Mouse (Mus musculus): ENCODE results near the gene Ntn4. TPM values are rescaled to one million over a fixed set of nuclear protein-coding genes. Genes with fewer than 3 reads are reported as not detected.
"Not testable (repeated sequence)": the region's sequence is repeated elsewhere in the genome, so short reads cannot be mapped to it uniquely, and the experiment has no call there.

Gene Ntn4
- total RNA-seq, 2 experiments from 2014 or later: 9.1 to 11.5 TPM

DNA sequence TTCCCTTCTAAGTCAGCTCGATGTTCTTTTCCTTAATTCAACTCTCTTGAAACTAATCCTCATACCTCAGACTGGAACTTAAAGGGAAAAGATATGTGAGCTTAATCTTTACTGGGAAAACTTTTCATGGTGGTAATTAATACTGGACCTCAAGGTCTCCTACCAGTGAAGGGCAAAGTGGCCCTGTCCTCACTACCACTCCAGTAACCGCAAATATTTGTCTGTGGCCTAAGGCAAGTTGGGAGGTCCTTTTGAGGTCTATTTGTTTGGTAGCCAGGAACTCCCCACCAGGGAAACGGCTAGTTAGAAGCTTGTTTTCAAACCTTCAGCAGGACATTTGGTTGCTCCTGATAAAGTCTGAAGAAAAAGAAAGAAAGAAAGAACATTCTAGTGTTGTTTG lies 26.5 kb downstream of the Ntn4 start:
- H3K4me3 ChIP-seq: no peak overlapping the region
- no peak for DNase-seq (ENCODE audit: extremely low spot score in 1 of 2, low spot score in 2 of 2)
- no peak overlapping the region for H3K27ac ChIP-seq
- intact Hi-C loops (cut with DNase I): no loop called here
- no peak for TF ChIP-seq CTCF (IDR thresholded peaks at IDR 0.05)

DNA sequence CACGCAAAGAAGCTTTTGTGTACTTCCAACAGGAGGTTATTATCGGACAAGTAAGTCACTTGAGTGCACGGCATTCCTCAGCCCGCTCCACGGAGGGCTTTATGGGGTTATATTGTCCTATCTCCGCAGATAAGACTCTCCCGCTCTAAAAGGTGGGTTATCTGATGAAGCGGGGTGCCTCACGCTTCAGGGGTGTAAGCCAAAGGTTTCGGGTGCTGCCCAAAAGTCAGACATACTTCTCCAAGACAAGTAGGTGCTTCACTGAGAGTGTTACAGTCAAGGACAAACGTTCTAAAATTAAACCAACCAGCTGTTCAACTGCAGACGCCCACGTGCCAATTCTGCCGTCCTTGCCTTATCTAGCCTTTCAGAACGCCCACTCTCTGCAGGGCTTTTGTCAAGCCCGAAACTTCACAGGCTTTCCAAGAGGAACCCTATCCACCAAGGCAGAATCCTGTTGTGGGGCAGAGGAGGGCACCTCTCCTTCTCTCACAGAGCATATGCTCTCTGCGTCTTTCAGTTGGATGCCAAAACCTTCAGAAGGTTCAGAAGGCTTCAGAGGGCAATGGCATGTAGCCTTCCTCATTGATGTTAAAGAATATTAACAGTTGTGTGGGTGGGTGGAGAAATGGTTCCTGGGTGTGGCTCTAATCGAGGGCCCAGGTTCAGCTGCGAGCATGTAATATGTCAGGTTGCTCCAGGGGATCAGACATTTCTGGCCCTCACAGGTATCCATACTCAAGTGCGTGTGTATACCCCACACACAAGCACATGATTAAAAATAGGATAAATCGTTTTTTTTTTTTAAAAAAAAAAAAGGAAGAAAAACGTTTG lies 32.4 kb downstream of the Ntn4 start:
- Histone ChIP-seq H3K4me3 (no peak overlapping the region), H3K27ac (no peak overlapping the region)
- no peak for TF ChIP-seq CTCF (IDR thresholded peaks at IDR 0.05)
- peak; percentile 38 to 47 for DNase-seq (ENCODE audit: extremely low spot score in 1 of 2, low spot score in 2 of 2)
- intact Hi-C loops (cut with DNase I): no loop called here

DNA sequence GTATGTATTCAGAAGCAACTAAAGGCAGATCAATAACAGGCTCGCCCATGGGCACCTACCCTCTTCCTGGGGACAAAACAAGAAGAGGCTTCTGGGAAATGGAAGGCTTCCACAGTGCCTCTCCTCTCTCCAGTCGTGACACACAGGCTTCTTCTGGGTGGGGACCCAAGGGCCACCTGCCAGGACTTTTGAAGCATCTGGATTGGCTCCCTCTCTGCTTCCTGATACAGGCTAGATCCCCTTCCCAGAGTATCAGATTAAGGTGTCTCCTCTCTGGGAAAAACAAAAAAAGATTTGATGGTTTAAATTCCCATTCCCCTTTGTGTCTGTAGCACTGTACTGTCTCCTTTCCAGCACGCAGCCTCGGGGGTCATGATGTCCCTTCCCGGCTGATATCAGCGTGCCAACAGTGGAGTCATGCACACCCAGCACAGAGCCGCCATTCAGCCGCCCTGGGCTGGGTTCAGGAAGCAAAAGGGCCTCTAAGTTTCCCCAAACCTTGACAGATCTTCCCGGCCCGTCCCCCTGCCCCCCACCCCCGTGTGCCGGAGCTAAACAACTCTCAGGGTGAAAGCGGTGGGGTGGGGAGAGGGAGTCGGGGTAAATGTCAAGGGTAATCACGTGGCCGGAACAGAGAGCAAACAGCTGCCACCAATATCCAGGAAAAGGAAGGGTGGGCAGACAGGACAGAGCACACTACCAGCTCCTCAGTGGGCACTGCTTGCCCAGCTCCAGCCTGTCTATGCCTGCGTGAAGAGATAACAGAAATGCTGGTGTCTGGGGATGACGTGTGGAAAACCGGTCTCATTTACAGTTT lies 38.9 kb downstream of the Ntn4 start:
- DNase-seq (ENCODE audit: extremely low spot score in 1 of 2, low spot score in 2 of 2): no peak
- Histone ChIP-seq H3K27ac (no peak overlapping the region), H3K4me3 (0 out of 2 replicates have a peak overlapping the region, but pooled peaks have one; percentile 7)
- no peak for TF ChIP-seq CTCF (IDR thresholded peaks at IDR 0.05)
- intact Hi-C loops (cut with DNase I): no loop called here

DNA sequence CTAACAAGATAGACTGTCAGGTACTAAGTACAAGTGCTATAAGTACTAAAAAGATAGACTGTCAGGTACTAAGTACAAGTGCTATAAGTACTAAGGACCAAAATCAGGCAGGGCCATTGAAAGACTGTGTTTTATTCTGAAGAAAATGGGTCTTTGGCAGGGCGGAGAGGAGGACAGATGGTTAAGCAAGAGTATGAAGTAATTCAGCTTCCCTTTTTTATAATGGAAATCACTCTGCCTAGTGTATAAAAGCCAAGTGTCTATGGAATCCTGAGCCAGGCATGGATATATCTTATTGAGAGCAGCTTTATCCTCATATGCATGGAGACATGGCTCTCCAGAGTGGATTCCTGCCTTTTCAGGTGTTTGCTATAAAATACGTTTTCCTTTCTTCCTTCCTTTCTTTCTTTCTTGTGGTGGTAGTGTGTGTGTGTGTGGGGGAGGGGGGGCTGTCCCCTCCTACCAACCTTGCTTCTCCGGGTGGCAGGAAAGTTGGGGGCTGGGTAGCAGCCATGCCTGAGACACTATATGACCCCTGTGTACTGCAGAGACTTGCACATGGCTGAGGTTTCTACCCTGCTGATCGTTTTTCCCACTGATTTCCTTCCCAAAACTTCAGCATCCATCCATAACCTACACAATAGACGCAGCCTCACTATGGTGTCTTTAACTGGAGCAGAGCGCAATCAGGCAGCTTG lies 40.3 kb downstream of the Ntn4 start:
- TF ChIP-seq CTCF (IDR thresholded peaks at IDR 0.05): no peak
- no peak overlapping the region for H3K4me3 ChIP-seq
- H3K27ac ChIP-seq: no peak overlapping the region
- intact Hi-C loops (cut with DNase I): no loop called here
- DNase-seq (ENCODE audit: extremely low spot score in 1 of 2, low spot score in 2 of 2): no peak

DNA sequence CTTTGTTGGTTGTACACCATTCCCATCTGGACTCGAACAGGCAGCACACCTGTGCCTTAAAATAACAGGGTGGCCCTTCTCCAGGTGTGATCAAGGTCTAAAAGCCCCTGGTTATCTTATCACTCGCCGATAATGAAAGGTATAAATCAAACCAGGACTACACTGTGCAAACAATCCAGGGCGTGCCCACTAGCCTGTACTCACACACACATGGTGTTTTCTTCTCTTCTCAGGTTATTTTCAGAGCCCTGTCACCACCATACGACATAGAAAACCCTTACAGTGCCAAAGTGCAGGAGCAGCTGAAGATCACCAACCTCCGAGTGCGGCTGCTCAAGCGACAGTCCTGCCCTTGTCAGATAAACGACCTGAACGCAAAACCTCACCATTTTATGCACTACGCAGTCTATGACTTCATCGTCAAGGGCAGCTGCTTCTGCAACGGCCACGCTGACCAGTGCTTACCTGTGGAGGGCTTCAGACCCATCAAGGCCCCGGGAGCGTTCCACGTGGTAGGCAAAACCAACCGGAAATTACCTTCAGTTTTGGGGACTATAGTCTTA lies 41.8 kb downstream of the Ntn4 start:
- Histone ChIP-seq H3K4me3 (no peak overlapping the region), H3K27ac (no peak overlapping the region)
- intact Hi-C loops (cut with DNase I): no loop called here
- no peak for TF ChIP-seq CTCF (IDR thresholded peaks at IDR 0.05)
- no peak for DNase-seq (ENCODE audit: extremely low spot score in 1 of 2, low spot score in 2 of 2)

DNA sequence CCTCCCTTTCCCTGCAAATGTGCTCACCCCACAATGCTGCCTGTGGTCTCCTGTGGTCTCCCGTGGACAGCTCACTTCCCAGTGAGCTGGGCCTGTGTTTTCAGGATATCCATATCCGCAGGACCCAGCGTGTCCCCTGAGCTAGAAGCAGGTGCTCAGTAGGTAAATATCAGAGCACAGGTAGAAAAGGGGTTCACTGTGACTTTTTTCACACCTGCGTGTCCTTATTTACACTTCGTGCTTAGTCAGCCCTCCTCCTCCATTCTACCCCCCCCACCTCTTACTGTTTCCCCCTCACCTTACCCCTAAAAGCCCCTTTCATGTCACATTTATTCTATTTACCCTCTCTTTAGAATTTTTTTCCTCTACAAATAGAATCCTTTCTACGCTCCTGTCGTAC lies 42.7 kb downstream of the Ntn4 start:
- Histone ChIP-seq H3K4me3 (no peak overlapping the region), H3K27ac (no peak overlapping the region)
- no peak for TF ChIP-seq CTCF (IDR thresholded peaks at IDR 0.05)
- intact Hi-C loops (cut with DNase I): no loop called here
- no peak for DNase-seq (ENCODE audit: extremely low spot score in 1 of 2, low spot score in 2 of 2)

DNA sequence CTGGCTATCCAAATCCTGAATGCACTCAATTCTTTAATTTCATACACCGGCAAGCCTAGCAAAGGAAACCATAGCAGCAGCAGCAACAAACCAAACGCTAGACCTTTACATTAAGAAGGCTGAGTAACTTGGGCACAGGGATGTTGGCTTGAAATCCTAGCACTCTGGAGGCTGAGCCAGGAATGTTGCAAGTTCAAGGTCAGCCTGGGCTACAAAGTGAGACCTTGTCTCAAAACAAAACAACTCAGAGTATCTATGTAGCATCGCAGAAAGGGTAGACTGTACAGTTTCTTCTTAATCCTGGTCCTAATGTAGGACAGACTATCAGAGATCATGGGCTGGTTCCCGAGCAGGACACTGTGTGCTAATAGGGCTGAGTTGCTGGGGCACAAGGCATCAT lies 43.4 kb downstream of the Ntn4 start:
- no peak for DNase-seq (ENCODE audit: extremely low spot score in 1 of 2, low spot score in 2 of 2)
- TF ChIP-seq CTCF (IDR thresholded peaks at IDR 0.05): no peak
- Histone ChIP-seq H3K27ac (no peak overlapping the region), H3K4me3 (no peak overlapping the region)
- intact Hi-C loops (cut with DNase I): no loop called here

DNA sequence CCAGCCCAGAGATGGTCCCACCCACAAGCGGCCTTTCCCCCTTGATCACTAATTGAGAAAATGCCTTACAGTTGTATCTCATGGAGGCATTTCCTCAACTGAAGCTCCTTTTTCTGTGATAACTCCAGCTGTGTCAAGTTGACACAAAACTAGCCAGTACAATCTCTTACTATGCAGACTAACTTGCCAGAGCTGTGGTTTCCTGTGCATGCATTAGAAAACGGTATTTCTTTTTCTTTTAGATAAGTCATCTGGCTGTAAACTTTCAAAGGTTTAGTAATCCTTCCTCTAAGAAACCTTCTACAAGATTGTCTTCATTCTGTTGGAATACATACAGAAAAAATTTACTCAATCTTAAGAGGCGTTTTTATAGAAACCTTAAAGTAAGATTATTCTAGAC lies 44.9 kb downstream of the Ntn4 start:
- intact Hi-C loops (cut with DNase I); H3K4me3 ChIP-seq; DNase-seq (ENCODE audit: extremely low spot score in 1 of 2, low spot score in 2 of 2); H3K27ac ChIP-seq: not testable (repeated sequence)

DNA sequence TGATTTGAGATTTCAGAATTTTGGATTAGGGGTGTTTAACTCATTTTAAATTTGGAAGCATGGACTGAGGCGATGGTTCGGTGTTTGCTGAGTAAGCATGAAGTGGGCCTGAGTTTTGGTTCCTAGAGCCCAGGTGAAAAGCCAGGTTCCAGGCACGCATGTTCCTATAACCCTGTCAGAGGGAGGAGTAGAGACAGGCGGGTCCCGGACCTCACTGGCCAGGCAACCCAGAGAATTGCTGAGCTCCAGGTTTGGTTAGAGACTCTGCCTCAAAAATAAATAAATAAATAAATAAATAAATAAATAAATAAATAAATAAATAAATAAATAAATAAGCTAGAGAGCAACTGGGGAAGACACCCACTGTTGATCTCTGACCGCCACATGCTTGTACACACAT lies 46.1 kb downstream of the Ntn4 start:
- TF ChIP-seq CTCF (IDR thresholded peaks at IDR 0.05): no peak
- intact Hi-C loops (cut with DNase I): no loop called here
- H3K27ac ChIP-seq: no peak overlapping the region
- DNase-seq (ENCODE audit: extremely low spot score in 1 of 2, low spot score in 2 of 2): no peak
- no peak overlapping the region for H3K4me3 ChIP-seq

DNA sequence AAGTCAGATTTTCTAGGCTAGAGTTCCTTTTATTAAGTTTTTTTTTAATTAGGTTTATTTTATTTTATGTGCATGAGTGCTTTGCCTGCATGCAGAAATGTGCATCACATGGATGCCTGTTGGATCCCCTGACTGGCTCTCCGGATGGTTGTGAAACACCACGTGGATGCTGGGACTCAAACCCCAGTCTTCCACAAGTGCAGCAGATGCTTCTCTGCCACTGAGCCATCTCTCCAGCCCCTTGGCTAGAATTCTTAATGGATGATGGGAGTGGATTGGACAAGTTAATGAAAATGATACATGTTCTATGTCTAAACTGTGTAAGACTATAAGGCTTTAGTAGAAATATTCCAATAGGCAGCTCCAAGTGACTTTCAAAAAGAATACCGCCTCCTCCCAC lies 47.3 kb downstream of the Ntn4 start:
- Histone ChIP-seq H3K27ac (no peak overlapping the region), H3K4me3 (no peak overlapping the region)
- intact Hi-C loops (cut with DNase I): no loop called here
- TF ChIP-seq CTCF (IDR thresholded peaks at IDR 0.05): no peak
- no peak for DNase-seq (ENCODE audit: extremely low spot score in 1 of 2, low spot score in 2 of 2)

DNA sequence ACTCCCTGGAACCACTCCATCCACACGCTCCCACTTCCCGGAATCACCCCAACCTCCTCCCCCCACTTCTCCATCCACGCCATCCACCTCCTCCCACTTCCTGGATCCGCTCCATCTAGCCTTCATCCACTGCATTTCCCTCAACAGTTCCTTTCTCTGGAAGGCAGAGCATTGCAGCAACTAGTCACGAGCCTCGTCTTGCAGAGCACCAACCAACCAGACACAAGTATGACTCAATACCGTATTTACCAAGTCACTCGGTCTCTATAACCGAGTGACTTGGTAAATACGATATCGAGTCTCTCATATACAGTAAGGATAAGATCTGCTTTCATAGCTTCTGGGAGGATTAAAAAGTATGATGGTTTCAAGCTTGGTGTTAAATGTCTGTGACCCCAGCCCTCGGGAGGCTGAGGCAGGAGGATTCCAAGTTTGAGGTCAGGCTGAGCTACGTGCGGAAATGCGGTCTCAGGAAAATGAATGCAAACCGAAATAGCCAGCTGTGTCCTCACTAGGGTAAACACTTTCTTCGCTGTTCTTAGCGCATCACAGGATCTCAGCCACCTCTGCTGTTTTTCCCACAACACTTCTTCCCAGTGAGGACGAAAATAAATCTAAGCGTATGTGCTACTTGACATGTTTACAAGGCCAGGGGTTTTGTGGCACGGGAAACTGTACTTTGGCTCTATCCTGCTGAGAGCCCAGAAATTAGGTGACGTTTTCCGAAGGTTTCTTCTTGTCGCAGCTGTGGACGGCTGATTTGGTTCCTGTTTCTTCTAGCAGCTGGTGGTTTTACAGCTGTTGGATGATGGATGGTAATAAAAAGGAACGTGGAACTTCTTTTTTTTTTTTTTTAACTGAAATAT lies 48.1 kb downstream of the Ntn4 start:
- intact Hi-C loops (cut with DNase I): no loop called here
- no peak for DNase-seq (ENCODE audit: extremely low spot score in 1 of 2, low spot score in 2 of 2)
- no peak for TF ChIP-seq CTCF (IDR thresholded peaks at IDR 0.05)
- H3K4me3 ChIP-seq: no peak overlapping the region
- no peak overlapping the region for H3K27ac ChIP-seq
